Mouse (Mus musculus) liver, adult 10 weeks (tissue): ENCODE results near the gene Prkci. TPM values are rescaled to one million over a fixed set of nuclear protein-coding genes. Genes with fewer than 3 reads are reported as not detected.

ENCODE experiments used
- polyA plus RNA-seq: library from polyadenylated mRNA; stranded (reverse); fragments of 350-450 nt; fragmentation: Illumina TruSeq; extraction: RNeasy Lipid Tissue Mini Kit (QIAGEN cat#74804); gene quantifications from one replicate; pipeline ENCODE4 v1.2.3, GENCODE M21; 2014; ENCODE audit warnings: low read depth, low replicate concordance

The Prkci gene
- 15.1 TPM for polyA plus RNA-seq

GRCm38 (mm10) chr3:30995283-30995898, at the start of gene Prkci:
Gene Prkci (plus strand): TSS chr3:30995747.

DNA sequence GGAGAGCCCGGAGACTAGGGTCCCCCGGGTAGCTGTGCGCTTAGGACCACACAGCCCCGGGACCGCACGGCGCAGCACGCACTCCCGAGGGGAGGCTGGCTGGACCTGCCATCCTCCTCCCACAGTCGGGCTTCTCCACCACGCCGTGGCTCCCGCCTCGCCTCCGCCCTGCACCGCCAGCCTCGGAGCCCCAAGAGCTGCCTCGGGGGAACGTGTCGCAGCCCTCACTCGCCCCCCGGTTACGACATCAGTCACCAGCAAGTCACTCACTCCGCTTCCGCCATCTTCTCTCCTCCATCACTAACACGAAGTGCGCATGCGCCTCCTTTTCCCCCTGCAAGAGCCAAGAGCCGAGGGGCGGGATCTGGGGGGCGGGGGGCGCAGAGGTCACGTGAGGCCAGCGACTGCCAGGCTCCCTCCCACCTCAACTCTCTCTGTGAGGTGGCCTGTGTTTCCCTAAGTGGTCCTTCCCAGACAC, 26.4 kb upstream of the Prkci start, which contains the start of gene Phc3:
Gene Phc3 (minus strand): TSS at position 312 of the 478 bp plus-strand sequence.

DNA sequence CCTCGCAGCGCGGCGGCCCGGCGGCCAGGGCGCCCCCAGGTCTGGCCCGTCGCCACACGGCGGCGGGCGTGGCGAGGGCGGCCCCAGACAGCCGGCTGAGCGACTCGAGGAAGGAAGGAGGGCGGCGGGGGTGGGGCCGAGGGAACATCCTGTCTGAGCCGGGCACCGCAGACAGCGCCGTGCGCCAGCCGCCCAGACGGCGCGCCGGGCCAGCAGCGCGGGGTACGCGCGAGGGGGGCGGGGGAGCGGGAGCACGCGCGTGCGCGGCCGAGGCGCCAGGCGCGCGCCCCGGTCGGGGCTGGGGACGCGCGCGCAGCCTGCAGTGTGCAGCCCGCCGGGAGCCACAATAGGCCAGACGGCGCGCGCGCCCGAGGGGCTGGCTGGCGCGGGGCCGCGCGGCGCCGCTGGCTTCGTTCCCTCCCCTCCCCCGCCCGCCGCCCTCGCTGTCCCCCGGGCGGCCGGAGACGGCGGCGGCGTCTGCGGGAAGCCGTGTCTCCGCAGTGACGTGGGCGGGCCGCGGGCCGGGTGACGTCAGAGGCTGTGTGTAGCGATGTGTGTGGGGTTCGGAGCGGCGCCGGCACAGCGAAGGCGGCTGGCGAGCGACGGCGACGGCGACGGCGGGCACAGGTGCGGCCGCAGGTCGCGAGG, 99.1 kb downstream of the Prkci start, which contains the start of gene Skil:
Gene Skil (plus strand): TSS at position 528 of the 648 bp plus-strand sequence.

Other genes with a start within 250 kb of the Prkci start
- not detected for gene Samd7, start 249.5 kb upstream of the Prkci start, polyA plus RNA-seq
- gene Sec62, start 202.9 kb upstream of the Prkci start, polyA plus RNA-seq: 166 TPM
- 1.1 TPM for gene Gpr160, start 139.8 kb upstream of the Prkci start, polyA plus RNA-seq
- gene Phc3, start 26.3 kb upstream of the Prkci start, polyA plus RNA-seq: 11.8 TPM
- gene Skil, start 99.3 kb downstream of the Prkci start, polyA plus RNA-seq: 11.7 TPM
- not detected for gene Cldn11, start 154.2 kb downstream of the Prkci start, polyA plus RNA-seq